Mouse (Mus musculus): Measurements from ENCODE around the gene Npcd. TPM values are rescaled to one million over a fixed set of nuclear protein-coding genes. Genes with fewer than 3 reads are reported as not detected.

The Npcd gene
- polyA plus RNA-seq, 1 experiment from 2014 or later = 0.22 TPM

DNA sequence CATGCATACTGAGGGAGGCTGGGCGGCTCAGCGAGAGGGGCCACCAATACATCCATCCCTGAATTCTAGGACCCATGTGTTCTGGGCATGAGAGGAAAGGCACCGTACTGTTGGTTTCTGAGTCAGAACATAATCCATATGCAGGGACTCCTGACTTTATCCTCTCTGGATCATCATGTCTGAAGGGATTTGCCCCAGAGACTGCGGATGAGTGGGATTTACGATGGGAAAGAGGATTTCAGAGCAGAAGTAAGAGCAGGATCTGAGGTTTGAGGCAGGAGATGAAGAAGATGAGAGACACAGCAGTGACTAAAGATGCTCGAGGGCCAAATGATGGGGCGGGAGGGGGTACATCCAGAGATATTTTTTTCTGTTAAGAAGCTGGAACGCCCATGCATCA is 39.5 kb upstream of the Npcd start:
- WGBS = 91% methylated on average over 8 of the region's 8 CpGs

DNA sequence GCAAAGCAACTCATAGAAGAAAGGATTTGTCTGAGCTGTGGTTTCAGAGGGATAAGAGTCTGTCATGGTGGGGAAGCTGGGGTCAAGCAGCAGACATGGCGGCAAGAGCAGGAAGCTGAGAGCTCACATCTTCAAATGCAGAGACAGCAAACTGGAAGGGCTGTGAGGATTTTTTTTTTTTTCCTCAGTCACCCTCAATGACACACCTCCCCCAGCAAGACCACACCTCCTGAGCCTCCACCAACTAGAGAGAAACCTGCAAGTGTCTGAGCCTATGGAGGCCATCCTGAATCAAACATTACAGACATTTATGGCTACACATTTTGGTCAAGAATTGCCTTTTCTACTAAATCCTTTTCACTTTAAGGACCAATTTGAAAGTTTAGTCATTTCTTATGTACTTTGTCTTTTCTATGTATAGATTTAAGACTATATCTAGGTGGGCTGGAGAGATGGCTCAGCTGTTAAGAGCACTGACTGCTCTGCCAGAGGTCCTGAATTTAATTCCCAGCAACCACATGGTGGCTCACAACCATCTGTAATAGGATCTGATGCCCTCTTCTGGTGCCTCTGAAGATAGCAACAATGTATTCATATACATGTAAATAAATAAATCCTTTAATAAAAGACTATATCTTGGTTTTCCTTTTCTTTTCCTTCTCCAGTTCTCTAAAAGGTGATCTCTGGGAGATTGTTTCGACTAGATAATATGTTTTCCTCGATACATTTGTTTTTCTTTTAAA is 33.4 kb upstream of the Npcd start:
- no peak overlapping the region for H3K9ac ChIP-seq (ENCODE audit: low read depth, low read length)
- H3K4me2 ChIP-seq (replicated peaks; ENCODE audit: low read depth, low read length) = no peak overlapping the region
- ATAC-seq (ENCODE audit: low FRiP score, low TSS enrichment) = no peak

More for the DNA sequence above, 39.5 kb upstream of the Npcd start:
- no peak overlapping the region for H3K4me2 ChIP-seq (replicated peaks; ENCODE audit: low read depth, low read length)
- H3K9ac ChIP-seq (ENCODE audit: low read depth, low read length) = no peak overlapping the region
- H3K4me3 ChIP-seq (ENCODE audit: low read length) = no peak overlapping the region
- no peaks in the 10 kb centered on the region for H3K27me3 ChIP-seq (ENCODE audit: control insufficient read depth, insufficient read depth, low read length)
- H3K9me3 ChIP-seq (ENCODE audit: control insufficient read depth, low read length) = peaks cover 4% of the 10 kb centered on the region; the same call in 1 of the 2 replicates
- H3K36me3 ChIP-seq (ENCODE audit: control insufficient read depth, insufficient read depth, low read length) = no peaks in the 10 kb centered on the region
- H3K4me1 ChIP-seq (ENCODE audit: control insufficient read depth, insufficient read depth, low read length) = no peaks in the 10 kb centered on the region
- H3K27ac ChIP-seq (ENCODE audit: low read depth, low read length) = no peak overlapping the region
- no peak for ATAC-seq (ENCODE audit: low FRiP score, low TSS enrichment)

DNA sequence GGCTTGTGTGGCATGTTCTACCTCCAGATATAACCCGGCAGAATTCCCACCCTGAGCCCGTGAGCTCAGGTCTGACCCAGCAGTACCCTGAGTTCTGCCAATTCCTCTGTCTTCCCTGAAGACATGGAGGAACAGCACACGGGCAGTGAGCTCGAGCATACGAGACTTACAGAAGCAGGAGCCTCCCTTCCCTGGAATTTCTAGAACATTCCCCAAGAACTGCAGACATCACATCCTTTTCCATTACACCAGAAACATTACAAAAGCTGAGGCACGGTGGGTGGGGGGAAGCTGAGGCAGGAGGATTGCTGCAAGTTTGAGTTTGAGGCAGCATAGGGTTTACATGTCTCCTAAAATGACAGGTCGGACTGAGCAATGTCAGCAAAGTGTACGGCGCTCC is 25.8 kb upstream of the Npcd start:
- no peak overlapping the region for H3K4me2 ChIP-seq (replicated peaks; ENCODE audit: low read depth, low read length)
- H3K27me3 ChIP-seq (ENCODE audit: control insufficient read depth, insufficient read depth, low read length) = no peaks in the 10 kb centered on the region
- no peak overlapping the region for H3K27ac ChIP-seq (ENCODE audit: low read depth, low read length)
- H3K9ac ChIP-seq (ENCODE audit: low read depth, low read length) = no peak overlapping the region
- ATAC-seq (ENCODE audit: low FRiP score, low TSS enrichment) = no peak
- H3K4me3 ChIP-seq (ENCODE audit: low read length) = no peak overlapping the region; the same call in 1 of the 2 replicates
- H3K4me1 ChIP-seq (ENCODE audit: control insufficient read depth, insufficient read depth, low read length) = no peaks in the 10 kb centered on the region
- H3K9me3 ChIP-seq (ENCODE audit: control insufficient read depth, low read length) = no peaks in the 10 kb centered on the region
- WGBS = 83% methylated on average over 9 of the region's 9 CpGs
- no peaks in the 10 kb centered on the region for H3K36me3 ChIP-seq (ENCODE audit: control insufficient read depth, insufficient read depth, low read length)

More for the DNA sequence above, 33.4 kb upstream of the Npcd start:
- Histone ChIP-seq H3K4me3 (ENCODE audit: low read length) (no peak overlapping the region), H3K27me3 (ENCODE audit: control insufficient read depth, insufficient read depth, low read length) (no peaks in the 10 kb centered on the region), H3K9me3 (ENCODE audit: control insufficient read depth, low read length) (peaks cover 4% of the 10 kb centered on the region; the same call in 1 of the 2 replicates), H3K27ac (ENCODE audit: low read depth, low read length) (no peak overlapping the region), H3K36me3 (ENCODE audit: control insufficient read depth, insufficient read depth, low read length) (no peaks in the 10 kb centered on the region), H3K4me1 (ENCODE audit: control insufficient read depth, insufficient read depth, low read length) (no peaks in the 10 kb centered on the region)
- 90% methylated on average over 3 of the region's 3 CpGs for WGBS

GRCm38 (mm10) chr15:79858979-79859378 is 24.9 kb upstream of the Npcd start:
- Histone ChIP-seq H3K9ac (ENCODE audit: low read depth, low read length) (no peak overlapping the region), H3K27me3 (ENCODE audit: control insufficient read depth, insufficient read depth, low read length) (no peaks in the 10 kb centered on the region), H3K9me3 (ENCODE audit: control insufficient read depth, low read length) (no peaks in the 10 kb centered on the region), H3K36me3 (ENCODE audit: control insufficient read depth, insufficient read depth, low read length) (no peaks in the 10 kb centered on the region), H3K4me1 (ENCODE audit: control insufficient read depth, insufficient read depth, low read length) (no peaks in the 10 kb centered on the region), H3K4me2 (replicated peaks; ENCODE audit: low read depth, low read length) (no peak overlapping the region), H3K4me3 (ENCODE audit: low read length) (no peak overlapping the region), H3K27ac (ENCODE audit: low read depth, low read length) (no peak overlapping the region)
- no peak for ATAC-seq (ENCODE audit: low FRiP score, low TSS enrichment)
- WGBS = 90% methylated on average over 5 of the region's 5 CpGs

GRCm38 (mm10) chr15:79850143-79850542 is 16.1 kb upstream of the Npcd start:
- H3K27me3 ChIP-seq (ENCODE audit: control insufficient read depth, insufficient read depth, low read length) = no peaks in the 10 kb centered on the region
- no peak overlapping the region for H3K27ac ChIP-seq (ENCODE audit: low read depth, low read length)
- peaks cover 9% of the 10 kb centered on the region for H3K4me1 ChIP-seq (ENCODE audit: control insufficient read depth, insufficient read depth, low read length)
- no peaks in the 10 kb centered on the region for H3K36me3 ChIP-seq (ENCODE audit: control insufficient read depth, insufficient read depth, low read length)
- no peaks in the 10 kb centered on the region for H3K9me3 ChIP-seq (ENCODE audit: control insufficient read depth, low read length)
- no peak overlapping the region for H3K4me3 ChIP-seq (ENCODE audit: low read length)
- WGBS = 95% methylated on average over 2 of the region's 2 CpGs
- H3K9ac ChIP-seq (ENCODE audit: low read depth, low read length) = no peak overlapping the region
- no peak overlapping the region for H3K4me2 ChIP-seq (replicated peaks; ENCODE audit: low read depth, low read length)
- no peak for ATAC-seq (ENCODE audit: low FRiP score, low TSS enrichment)

GRCm38 (mm10) chr15:79847100-79847499 is 13.1 kb upstream of the Npcd start:
- Histone ChIP-seq H3K4me3 (ENCODE audit: low read length) (no peak overlapping the region), H3K36me3 (ENCODE audit: control insufficient read depth, insufficient read depth, low read length) (no peaks in the 10 kb centered on the region), H3K27me3 (ENCODE audit: control insufficient read depth, insufficient read depth, low read length) (no peaks in the 10 kb centered on the region), H3K4me2 (replicated peaks; ENCODE audit: low read depth, low read length) (no peak overlapping the region; the same call in 1 of the 2 replicates), H3K9me3 (ENCODE audit: control insufficient read depth, low read length) (no peaks in the 10 kb centered on the region), H3K27ac (ENCODE audit: low read depth, low read length) (no peak overlapping the region), H3K4me1 (ENCODE audit: control insufficient read depth, insufficient read depth, low read length) (peaks cover 9% of the 10 kb centered on the region), H3K9ac (ENCODE audit: low read depth, low read length) (no peak overlapping the region)
- ATAC-seq (ENCODE audit: low FRiP score, low TSS enrichment) = no peak
- 32% methylated on average over 5 of the region's 5 CpGs for WGBS

DNA sequence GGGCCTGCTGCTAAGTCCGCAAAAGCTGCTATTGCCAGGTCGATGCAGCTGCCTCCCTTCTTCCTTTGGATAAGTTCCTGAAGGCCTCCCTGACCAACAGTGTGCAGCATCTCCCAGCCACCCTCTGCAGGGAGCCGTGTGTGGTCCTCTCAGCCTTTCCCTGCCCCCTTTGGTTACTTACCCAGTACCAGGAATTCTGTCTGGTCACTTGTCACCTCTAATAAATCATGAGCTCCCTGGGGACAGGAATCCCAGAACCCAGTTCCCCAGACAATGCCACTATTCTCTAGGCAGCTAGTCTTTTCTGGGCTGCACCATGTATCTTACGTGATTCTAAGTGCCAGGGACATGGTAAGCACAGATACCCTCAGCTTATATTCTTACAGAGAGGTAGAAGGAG is 11.9 kb upstream of the Npcd start:
- Histone ChIP-seq H3K4me1 (ENCODE audit: control insufficient read depth, insufficient read depth, low read length) (peaks cover 9% of the 10 kb centered on the region), H3K4me2 (replicated peaks; ENCODE audit: low read depth, low read length) (no peak overlapping the region), H3K4me3 (ENCODE audit: low read length) (no peak overlapping the region), H3K9ac (ENCODE audit: low read depth, low read length) (no peak overlapping the region), H3K36me3 (ENCODE audit: control insufficient read depth, insufficient read depth, low read length) (no peaks in the 10 kb centered on the region), H3K27ac (ENCODE audit: low read depth, low read length) (no peak overlapping the region), H3K9me3 (ENCODE audit: control insufficient read depth, low read length) (no peaks in the 10 kb centered on the region), H3K27me3 (ENCODE audit: control insufficient read depth, insufficient read depth, low read length) (no peaks in the 10 kb centered on the region)
- no peak for ATAC-seq (ENCODE audit: low FRiP score, low TSS enrichment)
- 53% methylated on average over 4 of the region's 4 CpGs for WGBS

DNA sequence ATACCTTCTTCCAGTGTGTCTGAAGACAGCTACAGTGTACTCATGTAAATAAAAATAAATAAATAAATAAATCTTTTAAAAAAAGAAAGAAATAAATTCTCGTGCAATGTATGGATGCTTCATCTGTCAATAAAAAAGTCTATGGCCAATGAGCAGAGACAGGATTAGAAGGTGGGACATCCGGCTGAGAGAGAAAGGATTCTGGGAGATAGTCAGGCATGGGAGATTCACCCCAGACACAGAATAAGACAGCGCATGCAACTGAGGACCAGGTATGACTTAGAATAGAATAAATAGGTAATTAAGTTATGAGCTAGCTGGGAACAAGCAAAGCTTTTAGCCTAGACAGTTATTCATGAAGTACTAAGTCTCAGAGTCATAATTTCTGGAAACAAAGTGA is 8.9 kb upstream of the Npcd start:
- no peak overlapping the region for H3K27ac ChIP-seq (ENCODE audit: low read depth, low read length)
- H3K4me1 ChIP-seq (ENCODE audit: control insufficient read depth, insufficient read depth, low read length) = peaks cover 9% of the 10 kb centered on the region
- H3K4me2 ChIP-seq (replicated peaks; ENCODE audit: low read depth, low read length) = no peak overlapping the region
- no peak overlapping the region for H3K9ac ChIP-seq (ENCODE audit: low read depth, low read length)
- ATAC-seq (ENCODE audit: low FRiP score, low TSS enrichment) = no peak
- H3K4me3 ChIP-seq (ENCODE audit: low read length) = no peak overlapping the region
- H3K27me3 ChIP-seq (ENCODE audit: control insufficient read depth, insufficient read depth, low read length) = no peaks in the 10 kb centered on the region
- no peaks in the 10 kb centered on the region for H3K9me3 ChIP-seq (ENCODE audit: control insufficient read depth, low read length)
- WGBS = 94% methylated on average over 3 of the region's 3 CpGs
- no peaks in the 10 kb centered on the region for H3K36me3 ChIP-seq (ENCODE audit: control insufficient read depth, insufficient read depth, low read length)

- 56% methylated on average over 2 of the region's 2 CpGs for WGBS
- Histone ChIP-seq H3K9me3 (ENCODE audit: control insufficient read depth, low read length) (no peaks in the 10 kb centered on the region), H3K27me3 (ENCODE audit: control insufficient read depth, insufficient read depth, low read length) (no peaks in the 10 kb centered on the region), H3K4me2 (replicated peaks; ENCODE audit: low read depth, low read length) (no peak overlapping the region), H3K36me3 (ENCODE audit: control insufficient read depth, insufficient read depth, low read length) (no peaks in the 10 kb centered on the region), H3K27ac (ENCODE audit: low read depth, low read length) (no peak overlapping the region), H3K9ac (ENCODE audit: low read depth, low read length) (no peak overlapping the region), H3K4me3 (ENCODE audit: low read length) (no peak overlapping the region), H3K4me1 (ENCODE audit: control insufficient read depth, insufficient read depth, low read length) (peaks cover 1% of the 10 kb centered on the region; the same call in 1 of the 2 replicates)
- no peak for ATAC-seq (ENCODE audit: low FRiP score, low TSS enrichment)
Measured at GRCm38 (mm10) chr15:79840281-79840680, 6.2 kb upstream of the Npcd start.
